Mouse (Mus musculus): ENCODE results near the gene Cacng8.
A peak's percentile ranks its signal among the peaks of the same experiment; 100 is the strongest.
"Not testable (repeated sequence)": the region's sequence is repeated elsewhere in the genome, so short reads cannot be mapped to it uniquely, and the experiment has no call there.

The Cacng8 gene

DNA sequence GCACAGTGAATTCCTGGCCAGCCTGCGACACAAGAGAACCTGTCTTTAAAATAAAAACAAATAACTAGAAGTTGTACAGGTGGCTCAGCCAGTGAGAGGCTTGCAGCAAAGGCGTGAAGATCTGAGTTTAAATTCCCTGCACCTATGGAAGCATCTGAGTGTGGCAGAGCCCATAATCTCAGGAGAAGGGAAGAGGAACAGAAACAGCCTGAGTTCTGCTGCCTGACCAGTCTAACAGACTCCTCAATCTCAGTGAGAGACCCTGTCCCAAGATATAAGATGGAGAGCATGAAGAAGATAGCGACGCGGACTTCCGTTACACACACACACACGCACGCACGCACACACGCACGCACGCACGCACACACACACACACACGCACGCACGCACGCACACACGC is 2.7 kb upstream of the Cacng8 start:
- DNase-seq (ENCODE audit: low spot score), result no peak

DNA sequence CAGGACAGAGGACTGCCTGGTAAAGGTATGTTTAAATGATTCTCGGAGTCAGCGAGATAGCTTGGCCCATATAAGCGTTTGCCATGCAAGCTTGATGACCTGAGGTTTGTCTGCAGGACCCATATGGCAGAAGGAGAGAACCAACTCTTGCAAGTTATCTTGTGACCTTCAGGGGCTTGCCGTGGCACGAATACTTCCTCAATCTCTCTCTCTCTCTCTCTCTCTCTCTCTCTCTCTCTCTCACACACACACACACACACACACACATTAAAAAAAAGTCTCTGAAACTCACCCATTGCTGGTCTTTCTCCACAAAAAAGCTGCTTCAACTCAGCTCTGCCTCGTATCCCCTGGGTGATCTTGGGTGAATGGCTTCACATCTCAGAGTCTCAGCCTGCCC is 1.6 kb upstream of the Cacng8 start:
- no peak for DNase-seq (ENCODE audit: low spot score)

DNA sequence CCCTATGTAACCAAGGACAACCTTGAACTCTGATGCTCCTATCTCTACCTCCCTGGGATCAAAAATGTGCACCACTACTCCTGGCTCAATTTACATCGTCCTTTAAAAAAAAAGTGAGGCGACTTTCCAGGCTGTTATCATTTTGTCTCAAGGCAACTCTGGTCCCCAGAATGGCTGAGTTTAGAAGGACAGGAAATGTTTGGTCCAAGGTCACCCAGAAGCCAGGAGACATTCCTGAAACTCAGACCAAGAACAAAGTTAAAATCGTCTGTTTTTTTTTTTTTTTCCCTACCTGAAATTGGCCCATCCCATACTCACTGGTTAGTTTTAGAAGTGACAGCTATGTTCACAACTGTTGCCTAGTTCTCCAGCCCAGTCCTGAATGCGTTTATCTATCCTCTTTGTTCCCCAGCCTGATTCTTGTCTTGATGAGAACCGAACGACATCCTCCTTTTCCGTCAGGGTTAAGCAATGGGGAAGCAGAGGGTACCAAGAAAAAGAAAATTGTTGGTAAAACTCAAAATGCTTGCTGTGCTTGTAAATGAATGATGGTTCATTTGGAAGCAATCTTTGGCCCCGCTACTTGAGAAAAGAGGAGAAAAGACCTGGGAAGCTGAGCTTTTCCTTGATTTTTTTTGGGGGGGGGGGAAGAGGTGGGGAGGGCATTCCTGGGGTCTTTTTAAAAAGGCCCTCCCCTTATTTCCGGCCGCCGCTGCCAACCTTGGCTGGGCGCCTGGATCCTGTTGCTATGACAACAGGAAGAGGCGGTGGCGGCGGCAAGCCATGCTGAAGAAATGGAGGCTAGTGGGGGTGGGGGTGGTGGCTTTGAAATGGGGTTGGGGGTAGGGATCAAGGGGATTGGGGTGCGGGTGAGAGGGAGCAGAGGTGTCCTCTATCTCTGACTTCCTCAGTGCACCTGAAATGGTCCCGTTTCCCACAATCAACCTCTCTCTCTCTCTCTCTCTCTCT is 755 bp upstream of the Cacng8 start:
- DNase-seq (ENCODE audit: low spot score), result peak; percentile 22

- DNase-seq (ENCODE audit: low spot score), result no peak
These were observed 583 bp downstream of the Cacng8 start for GRCm38 (mm10) chr7:3391081-3391451.

DNA sequence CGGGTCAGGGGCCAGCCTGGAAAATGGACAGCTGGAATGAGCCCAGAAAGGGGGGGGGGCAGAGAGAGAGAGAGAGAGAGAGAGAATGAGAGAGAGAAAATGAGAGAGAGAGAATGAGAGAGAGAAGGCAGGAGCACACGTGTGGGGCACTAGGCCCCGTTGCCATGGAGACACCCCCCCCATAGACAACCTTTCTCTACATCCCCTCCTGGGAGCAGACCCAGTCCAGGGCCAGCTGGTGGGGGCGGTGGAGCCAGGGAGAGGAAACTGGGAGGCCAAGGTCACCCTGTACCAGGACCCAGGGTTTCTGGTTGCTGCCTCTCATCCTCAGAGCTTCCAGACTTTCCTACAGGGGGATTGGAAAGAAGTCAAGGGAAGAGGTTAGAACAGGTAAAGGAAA is 1.3 kb downstream of the Cacng8 start:
- no peak for DNase-seq (ENCODE audit: low spot score)

DNA sequence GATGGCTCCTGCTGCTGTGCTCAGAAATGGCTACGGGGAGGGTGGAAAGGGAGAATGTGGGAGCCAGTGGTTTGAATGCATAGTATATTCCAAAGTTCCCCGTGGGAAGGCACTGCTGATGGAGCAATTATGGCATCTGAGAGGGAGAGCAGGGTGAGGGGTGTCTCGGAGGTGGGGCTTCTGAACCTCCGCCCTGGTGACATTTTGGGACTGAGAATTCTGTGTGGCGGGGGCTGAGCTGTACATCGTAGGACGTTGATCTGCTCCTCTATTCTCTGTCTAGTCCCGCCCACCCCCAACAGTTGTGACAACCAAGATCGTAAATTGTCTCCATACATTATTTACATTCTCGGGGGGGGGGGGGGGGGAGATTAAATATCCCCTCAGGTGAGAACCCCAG is 6.9 kb downstream of the Cacng8 start:
- no peak for DNase-seq (ENCODE audit: low spot score)

GRCm38 (mm10) chr7:3397797-3398196 is 7.3 kb downstream of the Cacng8 start:
- DNase-seq (ENCODE audit: low spot score), result no peak

- DNase-seq (ENCODE audit: low spot score), result not testable (repeated sequence)
These were observed 7.9 kb downstream of the Cacng8 start for GRCm38 (mm10) chr7:3398363-3398762.

DNA sequence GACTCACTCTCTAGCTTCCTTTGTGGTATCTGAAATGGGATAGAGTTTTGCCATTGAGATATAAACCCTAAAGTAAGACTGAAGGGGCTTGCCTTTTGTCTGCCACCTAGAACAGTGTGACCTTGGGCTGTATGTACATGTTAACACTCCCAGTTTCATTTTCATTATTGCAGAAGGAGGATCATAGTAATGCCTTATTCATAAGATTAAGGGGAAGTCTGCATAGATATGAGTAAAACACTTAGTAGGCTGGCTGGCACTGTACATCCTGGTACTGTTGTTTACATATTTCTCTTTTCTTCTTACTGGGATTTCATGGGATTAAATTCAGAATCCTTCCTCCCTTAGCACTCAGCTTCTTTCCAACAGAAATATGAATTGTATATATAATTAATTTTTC is 9.5 kb downstream of the Cacng8 start:
- DNase-seq (ENCODE audit: low spot score), result no peak

GRCm38 (mm10) chr7:3409729-3410520 is 19.4 kb downstream of the Cacng8 start:
- DNase-seq (ENCODE audit: low spot score), result no peak

GRCm38 (mm10) chr7:3411160-3411941 is 20.9 kb downstream of the Cacng8 start:
- no peak for DNase-seq (ENCODE audit: low spot score)

DNA sequence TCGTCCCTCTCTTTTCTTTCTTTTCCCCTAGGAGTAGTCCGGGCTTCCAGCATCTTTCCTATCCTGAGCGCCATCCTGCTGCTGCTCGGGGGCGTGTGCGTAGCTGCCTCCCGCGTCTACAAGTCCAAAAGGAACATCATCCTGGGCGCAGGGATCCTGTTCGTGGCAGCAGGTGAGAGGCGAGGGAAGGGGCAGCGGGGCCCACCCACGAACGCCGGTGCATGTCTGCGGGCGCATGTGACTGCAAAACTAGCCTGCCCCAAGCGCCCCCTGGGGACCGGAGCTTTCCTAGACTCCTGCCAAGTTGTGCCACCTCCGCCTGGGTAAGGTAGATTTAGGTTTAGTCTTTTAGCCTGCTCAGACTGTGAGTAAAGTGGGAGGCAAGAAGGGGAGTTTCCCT is 21.6 kb downstream of the Cacng8 start:
- no peak for DNase-seq (ENCODE audit: low spot score)

- DNase-seq (ENCODE audit: low spot score), result peak; percentile 26
These were observed 24.4 kb downstream of the Cacng8 start for GRCm38 (mm10) chr7:3414888-3415287.

DNA sequence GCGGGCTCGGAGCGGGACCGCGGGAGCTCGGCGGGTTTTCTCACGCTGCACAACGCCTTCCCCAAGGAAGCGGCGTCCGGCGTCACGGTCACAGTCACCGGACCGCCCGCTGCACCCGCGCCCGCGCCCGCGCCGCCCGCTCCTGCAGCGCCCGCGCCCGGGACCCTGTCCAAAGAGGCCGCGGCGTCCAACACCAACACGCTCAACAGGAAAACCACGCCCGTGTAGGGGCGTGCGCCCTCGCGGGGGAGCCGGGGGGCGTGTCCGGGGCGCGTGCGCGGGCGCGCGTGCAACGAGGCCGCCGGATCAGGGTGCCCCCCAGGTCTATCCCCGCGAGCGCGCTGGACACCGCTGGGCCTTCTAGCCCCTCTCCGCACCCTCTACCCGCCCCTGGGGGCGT is 24.9 kb downstream of the Cacng8 start:
- DNase-seq (ENCODE audit: low spot score), result peak; percentile 5

- no peak for DNase-seq (ENCODE audit: low spot score)
These were observed 29.5 kb downstream of the Cacng8 start for GRCm38 (mm10) chr7:3419941-3420340.

DNA sequence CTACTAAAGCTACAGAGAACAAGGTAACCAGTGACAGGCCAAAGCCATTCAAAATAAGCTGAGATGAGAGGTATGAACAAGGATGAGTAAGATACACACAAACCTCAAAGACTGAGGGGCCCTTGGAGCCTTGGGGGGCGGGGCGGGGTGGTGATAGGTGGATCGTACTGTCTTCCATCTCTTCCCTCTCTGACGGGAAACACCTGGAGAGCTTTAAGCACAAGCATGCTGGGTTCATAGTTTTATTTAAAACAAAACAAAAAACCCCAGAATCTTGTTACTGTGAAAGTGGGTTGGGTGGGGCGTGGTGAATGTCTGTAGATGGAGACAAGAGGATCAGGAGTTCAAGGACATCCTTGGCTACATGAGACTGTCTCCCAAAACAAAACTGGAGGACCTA is 30.0 kb downstream of the Cacng8 start:
- no peak for DNase-seq (ENCODE audit: low spot score)

DNA sequence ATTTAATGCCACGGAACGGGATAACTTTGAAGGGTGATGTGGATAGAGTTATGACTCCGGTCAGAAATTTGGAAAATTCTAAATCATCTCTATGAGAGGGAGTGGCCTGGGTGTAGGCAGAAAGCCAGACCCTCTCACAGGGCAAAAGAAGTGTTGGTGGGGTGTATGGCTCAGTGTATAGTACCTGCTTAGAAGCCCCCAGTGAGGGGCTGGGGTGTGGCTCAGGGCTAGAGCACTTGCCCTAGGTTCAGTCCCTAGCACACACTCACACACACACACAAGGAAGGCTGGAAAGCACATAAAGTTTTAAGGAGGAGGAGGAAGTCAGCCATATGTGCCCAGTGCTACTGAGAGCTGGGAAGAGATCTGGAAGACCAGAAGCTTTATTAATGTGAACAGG is 30.8 kb downstream of the Cacng8 start:
- DNase-seq (ENCODE audit: low spot score), result no peak

GRCm38 (mm10) chr7:3422051-3422450 is 31.6 kb downstream of the Cacng8 start:
- DNase-seq (ENCODE audit: low spot score), result no peak

- DNase-seq (ENCODE audit: low spot score), result no peak
These were observed 32.9 kb downstream of the Cacng8 start for GRCm38 (mm10) chr7:3423430-3423829.

- DNase-seq (ENCODE audit: low spot score), result no peak
These were observed 33.4 kb downstream of the Cacng8 start, which contains the start of gene Cacng6 for GRCm38 (mm10) chr7:3423895-3424294. Gene Cacng6 (plus strand): TSS chr7:3424195.

GRCm38 (mm10) chr7:3425141-3425540 is 34.7 kb downstream of the Cacng8 start:
- DNase-seq (ENCODE audit: low spot score), result no peak

DNA sequence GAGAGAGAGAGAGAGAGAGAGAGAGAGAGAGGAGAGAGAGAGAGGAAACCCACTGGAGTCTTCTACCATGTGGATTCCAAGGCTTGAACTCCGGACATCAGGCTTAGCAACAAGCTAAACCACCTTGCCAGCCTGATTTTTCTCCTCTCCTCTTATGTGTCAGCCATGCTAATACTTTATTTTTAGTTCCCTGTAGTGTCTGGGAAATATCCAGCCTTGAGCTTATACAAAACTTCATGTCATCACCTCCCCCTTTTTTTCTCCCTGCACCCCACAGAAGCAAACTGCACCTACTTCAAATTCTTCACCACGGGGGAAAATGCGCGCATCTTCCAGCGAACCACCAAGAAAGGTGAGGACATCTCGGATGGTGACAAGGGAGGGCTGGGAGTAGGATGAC is 39.7 kb downstream of the Cacng8 start:
- DNase-seq (ENCODE audit: low spot score), result no peak

Measured in urinary bladder, postnatal 14 days (tissue).